Mouse (Mus musculus) cerebellum, adult 18-20 months (tissue): ENCODE data around the gene Tceanc2.
"Not testable (repeated sequence)": the region's sequence is repeated elsewhere in the genome, so short reads cannot be mapped to it uniquely, and the experiment has no call there.

ENCODE experiments used
- DNase-seq, 2 experiments: peaks; one replicate each; pipeline ENCODE4 v3.0.0; 2021

Gene Tceanc2

DNA sequence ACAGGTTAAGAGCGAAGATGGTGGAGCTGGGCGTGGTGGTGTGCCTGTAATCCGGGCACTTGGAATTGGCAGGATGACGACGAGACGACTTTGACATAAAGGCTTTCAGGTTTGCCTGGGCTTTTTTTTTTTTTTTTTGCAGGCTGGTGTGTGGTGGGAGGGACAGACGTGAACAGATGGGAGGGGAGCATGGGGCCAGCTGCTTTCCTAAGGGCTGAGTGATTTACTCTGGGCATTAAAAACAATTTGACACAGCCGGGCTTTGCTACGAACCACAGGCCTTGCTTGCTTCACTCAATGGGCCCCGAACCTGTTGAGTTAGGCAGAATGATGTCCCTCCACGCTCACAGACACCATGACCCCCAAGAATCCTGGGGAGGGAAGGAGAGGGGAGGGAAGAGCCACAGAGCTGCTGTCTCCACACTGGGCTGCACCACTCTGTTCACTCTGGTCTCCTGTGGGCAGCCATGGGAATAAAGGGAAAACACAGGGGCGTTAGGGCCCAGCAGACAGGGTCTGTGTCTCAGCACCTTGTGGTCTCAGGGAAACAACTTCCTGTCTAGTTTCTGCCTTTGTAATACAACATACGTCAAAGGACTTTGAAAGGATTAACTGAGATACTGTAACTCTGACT lies 51.9 kb downstream of the Tceanc2 start:
- DNase-seq: no peak

DNA sequence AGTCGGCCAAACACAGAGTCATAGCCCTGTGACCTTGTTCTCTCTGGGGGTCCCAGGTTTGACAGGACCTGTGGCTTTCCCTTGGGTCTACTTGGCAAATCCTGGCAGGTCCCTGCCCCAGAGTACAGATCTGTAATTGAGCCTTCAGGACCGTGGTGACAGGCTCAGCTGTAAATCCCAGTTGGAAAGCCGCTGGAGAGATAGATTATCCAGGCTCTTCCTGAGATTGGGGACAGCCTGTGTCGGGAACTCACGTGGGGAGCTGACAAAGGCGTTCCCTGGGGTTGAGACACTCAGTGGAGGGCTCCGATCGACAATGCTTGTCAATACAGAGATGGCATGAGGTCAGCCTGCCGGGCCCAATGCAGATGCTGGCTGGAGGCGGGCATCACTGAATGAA lies 52.5 kb downstream of the Tceanc2 start:
- no peak for DNase-seq

GRCm38 (mm10) chr4:107125101-107125500 lies 53.8 kb downstream of the Tceanc2 start:
- DNase-seq: peak; percentile 9 to 11

- no peak for DNase-seq
Observed at GRCm38 (mm10) chr4:107124376-107124775, 54.5 kb downstream of the Tceanc2 start.

DNA sequence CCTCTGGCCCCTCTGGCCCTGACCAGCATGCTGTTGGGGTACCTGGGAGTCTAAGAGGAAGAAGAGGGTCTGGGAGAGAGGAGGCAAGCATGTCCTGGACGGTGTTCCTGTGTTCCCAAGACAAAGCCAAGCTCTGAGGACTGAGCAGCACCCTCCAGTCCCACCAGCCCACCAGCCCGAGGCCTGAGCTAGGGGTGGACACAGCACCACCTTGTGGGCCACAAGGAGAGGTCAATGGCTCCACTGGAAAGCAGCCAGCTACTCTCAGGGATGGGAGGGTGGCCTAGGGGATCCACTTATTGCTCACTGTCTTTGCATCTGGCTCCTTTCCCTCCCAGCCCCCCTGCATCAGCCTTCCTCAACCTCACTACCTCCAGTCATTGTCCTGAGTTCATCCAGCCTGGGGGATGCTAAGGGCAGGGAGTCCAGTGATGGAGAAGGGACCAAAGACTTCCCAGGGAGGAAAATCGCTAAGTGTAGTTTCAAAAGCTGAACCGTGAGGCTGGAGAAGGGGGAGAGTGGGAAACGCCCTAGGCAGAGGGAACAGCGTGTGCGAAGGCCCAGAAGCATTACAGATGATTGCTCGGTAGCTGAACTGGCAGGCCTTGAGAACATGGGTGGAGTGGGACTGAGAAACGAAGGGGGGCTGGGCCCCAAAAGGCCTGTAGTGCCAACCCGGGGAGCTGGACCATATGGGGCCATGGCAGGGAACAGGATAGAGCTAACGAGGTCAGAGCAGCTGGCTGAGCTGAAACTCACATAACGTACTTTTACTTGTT lies 57.6 kb downstream of the Tceanc2 start:
- peak; percentile 15 to 22 for DNase-seq

DNA sequence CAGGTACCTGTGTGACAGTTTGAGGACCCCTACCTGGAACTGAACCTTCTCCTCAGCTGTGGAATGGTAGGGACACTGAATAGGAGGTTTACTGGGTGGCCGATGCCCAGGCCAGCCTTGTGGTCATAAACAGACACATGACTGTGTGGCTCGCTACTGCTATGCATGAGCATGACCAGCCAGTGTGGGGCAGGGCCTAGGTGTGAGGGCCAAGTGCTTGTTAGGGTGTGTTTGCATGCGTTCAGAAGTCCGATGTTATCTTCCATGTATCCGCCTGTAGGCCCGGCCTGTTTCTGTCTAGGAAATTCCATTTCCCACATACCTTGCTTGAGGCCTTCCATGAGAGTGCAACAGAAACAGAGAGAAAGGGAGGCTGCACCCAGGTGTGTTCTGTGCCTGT lies 58.2 kb downstream of the Tceanc2 start:
- DNase-seq: no peak

GRCm38 (mm10) chr4:107119056-107119455 lies 59.9 kb downstream of the Tceanc2 start:
- no peak for DNase-seq

GRCm38 (mm10) chr4:107117741-107118385 lies 61.1 kb downstream of the Tceanc2 start:
- no peak for DNase-seq

DNA sequence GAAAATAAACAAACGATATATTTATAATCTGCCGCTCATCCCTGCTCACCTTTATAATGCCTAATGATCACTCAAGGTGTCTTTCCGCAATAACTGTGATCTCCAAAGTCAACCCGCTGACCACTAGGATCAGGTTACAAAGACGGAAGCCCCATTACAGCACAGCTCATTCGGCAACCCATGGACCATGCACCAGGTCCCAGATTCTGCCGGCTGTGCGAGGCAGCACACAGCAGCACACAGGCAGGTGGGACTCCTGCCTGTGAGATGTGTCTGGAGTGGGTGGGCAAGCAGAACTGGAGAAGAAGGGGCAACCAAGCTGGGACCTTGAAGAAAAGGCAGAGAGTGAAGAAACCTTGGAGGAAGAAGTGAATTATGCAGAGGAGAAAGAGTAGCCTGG lies 64.6 kb downstream of the Tceanc2 start:
- DNase-seq: no peak

GRCm38 (mm10) chr4:107109181-107109580 lies 69.7 kb downstream of the Tceanc2 start:
- not testable (repeated sequence) for DNase-seq

- DNase-seq: no peak
Observed at GRCm38 (mm10) chr4:107108291-107108731, 70.6 kb downstream of the Tceanc2 start.

DNA sequence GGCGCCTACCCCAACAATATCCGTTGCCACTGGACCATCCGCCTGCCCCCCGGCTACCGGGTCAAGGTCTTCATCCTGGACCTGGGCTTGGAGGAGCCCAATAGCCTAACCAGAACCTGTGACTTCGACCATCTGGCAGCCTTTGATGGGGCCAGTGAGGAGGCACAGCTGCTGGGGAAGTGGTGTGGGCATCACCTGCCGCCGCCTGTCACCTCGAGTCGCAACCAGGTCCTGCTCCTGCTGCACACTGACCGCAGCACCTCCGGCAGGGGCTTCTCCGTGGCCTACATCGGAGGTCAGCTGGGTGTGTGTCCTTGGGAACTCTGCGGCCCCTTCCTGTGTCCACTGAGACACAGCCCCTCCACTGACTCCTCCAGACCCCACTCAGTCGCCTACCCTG lies 72.1 kb downstream of the Tceanc2 start:
- no peak for DNase-seq

DNA sequence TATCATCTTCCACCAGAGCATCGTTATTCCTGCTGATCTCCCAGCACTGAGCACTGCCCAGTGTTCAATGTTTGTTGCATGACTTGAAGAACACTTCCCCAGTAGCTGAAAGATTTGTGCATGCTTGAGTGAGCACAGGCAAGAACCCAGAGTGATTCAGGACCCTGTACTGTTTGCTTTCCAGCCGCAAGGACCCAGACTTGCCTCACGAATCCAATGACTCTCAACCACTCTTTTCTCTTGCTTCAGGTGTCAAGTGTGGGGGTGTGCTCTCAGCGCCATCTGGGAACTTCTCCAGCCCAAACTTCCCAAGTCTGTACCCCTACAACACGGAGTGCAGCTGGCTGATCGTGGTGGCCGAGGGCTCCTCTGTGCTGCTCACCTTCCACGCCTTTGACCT lies 76.7 kb downstream of the Tceanc2 start:
- DNase-seq: no peak

GRCm38 (mm10) chr4:107098791-107099525 lies 80.0 kb downstream of the Tceanc2 start:
- DNase-seq: no peak

DNA sequence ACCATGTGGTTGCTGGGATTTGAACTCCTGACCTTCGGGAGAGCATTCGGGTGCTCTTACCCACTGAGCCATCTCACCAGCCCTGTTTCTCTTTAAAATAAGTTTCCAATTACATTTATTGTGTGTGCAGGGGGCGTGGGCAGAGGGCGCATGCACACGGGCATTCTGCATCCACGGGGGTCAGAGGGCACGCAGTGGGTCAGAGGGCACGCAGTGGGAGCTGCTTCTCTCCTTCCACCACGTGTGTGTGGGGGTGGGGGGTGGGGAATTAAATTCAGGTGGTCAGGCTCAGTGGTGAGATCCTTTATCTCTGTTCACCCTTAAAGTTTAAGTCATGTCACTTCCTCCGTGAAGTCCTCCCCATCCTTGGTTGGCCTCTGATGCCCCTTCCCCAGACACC lies 80.5 kb downstream of the Tceanc2 start:
- DNase-seq: no peak

GRCm38 (mm10) chr4:107097871-107098270 lies 81.0 kb downstream of the Tceanc2 start:
- DNase-seq: no peak

- DNase-seq: no peak
Observed at GRCm38 (mm10) chr4:107096841-107097373, 82.0 kb downstream of the Tceanc2 start, which contains the start of gene Cdcp2. Gene Cdcp2, plus strand, starts transcription at chr4:107096891.

DNA sequence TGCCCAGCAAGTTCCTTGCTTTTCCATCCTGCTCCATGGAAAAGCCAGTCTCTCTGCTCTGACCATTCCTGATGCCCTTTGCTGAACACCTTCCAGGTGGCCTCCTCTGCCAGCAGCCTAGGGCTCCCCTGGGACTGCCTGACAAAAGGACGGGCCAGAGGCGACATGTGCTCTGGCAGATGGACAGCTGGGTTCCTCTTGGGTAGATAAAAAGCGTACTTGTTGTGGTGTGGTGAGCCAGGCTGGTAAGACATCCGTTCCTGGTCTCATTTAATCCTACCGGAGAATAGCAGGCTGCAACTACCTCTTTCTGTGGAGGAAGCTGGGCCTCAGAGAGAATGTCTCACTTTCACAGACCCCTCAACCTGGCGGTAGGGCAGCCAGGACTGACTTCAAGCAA lies 82.9 kb downstream of the Tceanc2 start:
- peak; percentile 19 to 25 for DNase-seq

- DNase-seq: no peak
Observed at GRCm38 (mm10) chr4:107094484-107095187, 84.3 kb downstream of the Tceanc2 start.

DNA sequence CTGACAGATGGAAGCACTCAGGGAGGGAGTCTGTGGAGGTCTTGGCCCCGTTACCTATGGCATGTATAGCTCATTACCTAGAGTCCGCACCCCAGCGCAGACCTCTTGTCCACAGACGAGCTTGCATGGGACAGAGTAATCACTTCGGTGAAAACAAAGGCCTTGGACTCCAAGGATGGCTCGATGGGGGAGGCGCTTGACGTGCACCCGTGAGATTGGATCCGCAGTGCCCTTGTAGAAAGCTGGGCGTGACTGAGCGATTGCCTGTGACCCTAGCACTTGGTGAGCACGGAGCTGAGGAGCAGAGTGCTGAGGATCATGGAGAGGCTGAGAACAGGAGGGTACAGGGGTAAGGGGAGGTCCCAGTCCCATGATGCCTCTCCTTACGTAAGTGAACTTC lies 87.2 kb downstream of the Tceanc2 start:
- DNase-seq: no peak

- DNase-seq: peak in 1 of 2 experiments; percentile 21
Observed at GRCm38 (mm10) chr4:107084858-107085257, 94.1 kb downstream of the Tceanc2 start.

DNA sequence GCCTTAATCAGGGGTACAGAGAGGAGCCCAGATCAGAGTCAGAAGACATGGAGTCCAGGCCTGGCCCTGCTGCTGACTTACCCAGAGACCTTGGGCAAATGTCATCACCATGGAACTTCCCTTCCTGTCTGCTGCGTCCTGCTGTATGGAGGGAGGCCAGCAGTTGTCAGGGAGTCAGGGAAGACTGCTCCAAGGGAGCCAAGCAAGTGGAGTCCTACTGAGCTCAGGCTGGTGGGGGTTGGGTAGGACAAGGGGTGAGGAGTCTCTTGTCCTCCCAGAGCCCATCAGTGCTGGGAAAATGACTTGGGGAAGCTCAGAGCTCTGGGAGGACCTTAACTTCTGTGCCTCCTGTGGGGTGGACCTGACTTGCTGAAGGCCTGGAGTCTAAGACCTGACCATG lies 94.6 kb downstream of the Tceanc2 start:
- peak in 1 of 2 experiments; percentile 13 for DNase-seq
